In the genomic region with DNA sequence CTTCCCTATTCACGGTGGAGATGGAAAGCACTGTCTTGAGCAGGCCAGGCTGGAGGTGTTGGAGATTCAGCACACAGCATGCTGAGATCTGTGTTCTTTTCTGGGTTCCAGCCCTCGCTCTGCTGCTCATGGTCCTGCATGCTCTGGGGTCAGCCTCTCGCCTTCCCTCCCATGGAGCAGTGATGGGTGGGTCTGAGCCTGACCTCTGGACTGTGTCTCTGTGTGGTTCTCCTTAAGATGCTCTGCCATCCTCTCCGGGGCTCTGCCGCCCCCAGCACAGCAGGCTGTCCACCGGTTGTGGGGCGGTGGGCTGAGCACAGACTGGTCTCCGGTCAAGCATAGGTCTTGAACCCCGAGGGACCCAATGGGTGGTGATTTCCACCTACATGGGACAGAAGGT, we compare ENCODE assay signal across 20 mouse cellular contexts. TPM values are rescaled to one million over a fixed set of nuclear protein-coding genes. Genes with fewer than 3 reads are reported as not detected.
DNase-seq lines count a peak whose midpoint lies in the region; ATAC-seq and TF ChIP-seq lines count a peak whose summit lies in the region.
"Had no signal": no experiment of that assay in that cellular context is flagged by ENCODE, and none has a peak within 500 bp of the region (broad histone marks: within the 10 kb centered on the region; RNA-seq: fewer than 3 reads in every experiment).

No protein-coding gene starts in this region.

- H3K4me2 ChIP-seq in heart, embryonic 14.5 days (ENCODE audit: low read length) = no peak overlapping the region
- H3K4me2 ChIP-seq in heart, embryonic 11.5 days = no peak overlapping the region
- H3K4me2 ChIP-seq: embryonic facial prominence, embryonic 12.5 days; forebrain, embryonic 13.5 days; forebrain, embryonic 15.5 days had no signal

- peak; percentile 10 for DNase-seq in cerebellum, adult 9-11 months
- no peak for DNase-seq in cerebellum, adult 18-20 months
- DNase-seq in gastrocnemius, postnatal 14 days = peak; percentile 5
- DNase-seq in gastrocnemius, adult 8-10 months (ENCODE audit: low spot score in 2 of 2) = no peak
- DNase-seq in retina, postnatal 1 day = no peak
- DNase-seq: adrenal gland, adult 8-10 months; adrenal gland, postnatal 14 days; adrenal gland, postnatal 36 days; cerebellum, adult 2 months; cerebellum, adult 9-10 months; forebrain, postnatal 0 days had no signal

- H3K27ac ChIP-seq in heart, embryonic 14.5 days (replicated peaks in 1 of 2; ENCODE audit: control insufficient read depth in 1 of 2, insufficient read depth in 1 of 2, low read depth in 2 of 2, low read length in 2 of 2) = no peak overlapping the region
- no peak overlapping the region for H3K27ac ChIP-seq in heart, embryonic 11.5 days (ENCODE audit: low read depth, low read length)
- H3K27ac ChIP-seq: embryonic facial prominence, embryonic 10.5 days; embryonic facial prominence, embryonic 12.5 days; forebrain, embryonic 13.5 days; forebrain, embryonic 15.5 days had no signal

- intact Hi-C loops in gastrocnemius, postnatal 14 days (cut with DNase I; ENCODE audit: low total_unique reads) = no loop called here

- no peak overlapping the region for H3K9ac ChIP-seq in heart, embryonic 14.5 days (ENCODE audit: low read length)
- no peak overlapping the region for H3K9ac ChIP-seq in heart, embryonic 11.5 days (ENCODE audit: low read depth, low read length)
- H3K9ac ChIP-seq: embryonic facial prominence, embryonic 12.5 days; forebrain, embryonic 13.5 days; forebrain, embryonic 15.5 days; forebrain, postnatal 0 days had no signal

- 82% methylated on average over 9 of the region's 9 CpGs for WGBS in heart, embryonic 14.5 days
- 87% methylated on average over 9 of the region's 9 CpGs for WGBS in heart, embryonic 11.5 days (ENCODE audit: insufficient replicate concordance)

- no peak overlapping the region for H3K4me3 ChIP-seq in heart, embryonic 14.5 days (ENCODE audit: control insufficient read depth in 1 of 2, insufficient read depth in 1 of 2, low read depth in 1 of 2, low read length in 2 of 2)
- H3K4me3 ChIP-seq in heart, embryonic 11.5 days (ENCODE audit: low read depth, low read length) = no peak overlapping the region
- H3K4me3 ChIP-seq in E14TG2a.4 (replicated peaks; ENCODE audit: low read length) = peak overlapping the region; percentile 39
- H3K4me3 ChIP-seq: embryonic facial prominence, embryonic 10.5 days; embryonic facial prominence, embryonic 12.5 days; forebrain, embryonic 13.5 days; forebrain, embryonic 15.5 days had no signal

- H3K9me3 ChIP-seq in heart, embryonic 14.5 days (ENCODE audit: control insufficient read depth, low read length) = peaks cover 5% of the 10 kb centered on the region; the same call in 1 of the 2 replicates
- H3K9me3 ChIP-seq in heart, embryonic 11.5 days (replicated peaks; ENCODE audit: control insufficient read depth, low read length) = no peaks in the 10 kb centered on the region
- H3K9me3 ChIP-seq in E14TG2a.4 (ENCODE audit: low read length) = peaks cover 79% of the 10 kb centered on the region
- H3K9me3 ChIP-seq: forebrain, embryonic 13.5 days; forebrain, embryonic 15.5 days had no signal

- H3K4me1 ChIP-seq in heart, embryonic 14.5 days (ENCODE audit: control insufficient read depth in 2 of 2, insufficient read depth in 2 of 2, low read length in 2 of 2) = no peaks in the 10 kb centered on the region
- no peaks in the 10 kb centered on the region for H3K4me1 ChIP-seq in heart, embryonic 11.5 days (ENCODE audit: control insufficient read depth, insufficient read depth, low read length)
- H3K4me1 ChIP-seq in E14TG2a.4 (replicated peaks; ENCODE audit: low read depth, low read length) = no peaks in the 10 kb centered on the region
- H3K4me1 ChIP-seq: embryonic facial prominence, embryonic 10.5 days; embryonic facial prominence, embryonic 12.5 days; forebrain, embryonic 13.5 days; forebrain, embryonic 15.5 days had no signal

- ATAC-seq in heart, embryonic 14.5 days (ENCODE audit: insufficient number of reproducible peaks, insufficient read depth, low FRiP score, low read depth) = peak; percentile 54
- no peak for ATAC-seq in heart, embryonic 11.5 days (replicated peaks; ENCODE audit: insufficient number of reproducible peaks, low FRiP score, low TSS enrichment)
- ATAC-seq: activated CD4-positive, CD25-positive, alpha-beta regulatory T cell, adult 4 months; forebrain, embryonic 13.5 days; forebrain, embryonic 15.5 days; forebrain, postnatal 0 days had no signal

- TF ChIP-seq CTCF in E14TG2a.4 (conservative IDR thresholded peaks at IDR 0.05; ENCODE audit: low read length) = no peak

- H3K27me3 ChIP-seq in heart, embryonic 14.5 days (ENCODE audit: control insufficient read depth, insufficient read depth, low read length) = no peaks in the 10 kb centered on the region
- H3K27me3 ChIP-seq in heart, embryonic 11.5 days (ENCODE audit: control insufficient read depth, insufficient read depth, low read length) = no peaks in the 10 kb centered on the region
- 0 out of 2 replicates have a peak, but pooled peaks cover 4% of the 10 kb centered on the region for H3K27me3 ChIP-seq in E14TG2a.4 (ENCODE audit: insufficient read depth, low read length)
- H3K27me3 ChIP-seq: embryonic facial prominence, embryonic 12.5 days; forebrain, embryonic 13.5 days; forebrain, embryonic 15.5 days had no signal

- H3K36me3 ChIP-seq in heart, embryonic 14.5 days (ENCODE audit: control insufficient read depth, insufficient read depth, low read length) = no peaks in the 10 kb centered on the region
- H3K36me3 ChIP-seq in heart, embryonic 11.5 days (ENCODE audit: control insufficient read depth, insufficient read depth, low read length) = no peaks in the 10 kb centered on the region
- no peaks in the 10 kb centered on the region; the same call in 1 of the 2 replicates for H3K36me3 ChIP-seq in E14TG2a.4 (ENCODE audit: insufficient read depth, low read length)
- H3K36me3 ChIP-seq: embryonic facial prominence, embryonic 10.5 days; embryonic facial prominence, embryonic 12.5 days; forebrain, embryonic 15.5 days; G1E had no signal

RNA-seq across cellular contexts. Expression of a gene that starts 57.7 kb away (rescaled TPM):
- total RNA-seq in gastrocnemius, postnatal 14 days (2021) = 10 to 100 TPM; 17.8 to 18.0 TPM
- total RNA-seq in gastrocnemius, adult 8-10 months (2022) = 10 to 100 TPM; 21.1 to 24.8 (median 23.4) TPM
- 9.1 and 12.8 TPM in 2 replicates for polyA plus RNA-seq in heart, embryonic 14.5 days (2014; fragmentation: Nextera tagmentation; extraction: Ambion mirVana)
- polyA plus RNA-seq in heart, embryonic 11.5 days (2014; fragmentation: Nextera tagmentation; extraction: Ambion mirVana) = 6.7 and 8.4 TPM in 2 replicates

Comparison
In these comparisons a context has a peak if more than half of its experiments do, and no peak if none do; other contexts are left out.
1. DNase-seq: peak in cerebellum, adult 9-11 months (single experiment) and gastrocnemius, postnatal 14 days (single experiment); none in cerebellum, adult 18-20 months (0 of 2), gastrocnemius, adult 8-10 months (0 of 2) and retina, postnatal 1 day (single experiment).